In genomic region chr13:23544787-23545120, GRCm38 (mm10) we compare ENCODE assay signal across 8 mouse cellular contexts. TPM values are rescaled to one million over a fixed set of nuclear protein-coding genes. Genes with fewer than 3 reads are reported as not detected.
DNase-seq lines count a peak whose midpoint lies in the region; ATAC-seq and TF ChIP-seq lines count a peak whose summit lies in the region.
"Not testable (repeated sequence)": the region's sequence is repeated elsewhere in the genome, so short reads cannot be mapped to it uniquely, and the experiment has no call there.

No protein-coding gene starts in this region.

- H3K27ac ChIP-seq in ES-Bruce4 (ENCODE audit: insufficient read depth, low read length), result peak overlapping the region; percentile 38
- H3K27ac ChIP-seq in embryonic facial prominence, embryonic 10.5 days (replicated peaks), result peak overlapping the region; percentile 94
- peak overlapping the region; percentile 94 for H3K27ac ChIP-seq in forebrain, embryonic 16.5 days (ENCODE audit: low read length)
- H3K27ac ChIP-seq in hindbrain, embryonic 11.5 days (ENCODE audit: low read depth, low read length), result not testable (repeated sequence)
- peak overlapping the region; percentile 97 for H3K27ac ChIP-seq in kidney, embryonic 15.5 days
- peak overlapping the region; percentile 97 for H3K27ac ChIP-seq in liver, embryonic 14.5 days
- peak overlapping the region; percentile 93 for H3K27ac ChIP-seq in midbrain, embryonic 13.5 days

- TF ChIP-seq POLR2A in ES-Bruce4 (IDR thresholded peaks at IDR 0.05; ENCODE audit: insufficient read depth, low read length), result not testable (repeated sequence)

- H3K36me3 ChIP-seq in ES-Bruce4 (ENCODE audit: control insufficient read depth, insufficient read depth, low read length, poor library complexity, severe bottlenecking); embryonic facial prominence, embryonic 10.5 days (replicated peaks); forebrain, embryonic 16.5 days (ENCODE audit: control insufficient read depth, insufficient read depth); hindbrain, embryonic 11.5 days (ENCODE audit: control insufficient read depth, insufficient read depth, low read length); kidney, embryonic 15.5 days; liver, embryonic 14.5 days (replicated peaks; ENCODE audit: control insufficient read depth, insufficient read depth, low read depth); midbrain, embryonic 13.5 days: not testable (repeated sequence)

- H3K27me3 ChIP-seq in ES-Bruce4 (ENCODE audit: control insufficient read depth, insufficient read depth, low read length, poor library complexity, severe bottlenecking); embryonic facial prominence, embryonic 10.5 days (replicated peaks; ENCODE audit: low read depth, poor library complexity, severe bottlenecking); forebrain, embryonic 16.5 days (replicated peaks; ENCODE audit: control insufficient read depth, insufficient read depth, low read length); hindbrain, embryonic 11.5 days (ENCODE audit: control insufficient read depth, insufficient read depth, low read length); kidney, embryonic 15.5 days; liver, embryonic 14.5 days (ENCODE audit: control insufficient read depth, insufficient read depth, low read length); midbrain, embryonic 13.5 days: not testable (repeated sequence)

- ATAC-seq in forebrain, embryonic 16.5 days, result peak; percentile 14
- ATAC-seq in hindbrain, embryonic 11.5 days (ENCODE audit: low FRiP score); kidney, embryonic 15.5 days (replicated peaks; ENCODE audit: low FRiP score); liver, embryonic 14.5 days (ENCODE audit: insufficient read depth); midbrain, embryonic 13.5 days: not testable (repeated sequence)

- peak overlapping the region; percentile 42 for H3K4me3 ChIP-seq in ES-Bruce4 (ENCODE audit: low read depth, low read length)
- peak overlapping the region; percentile 62 for H3K4me3 ChIP-seq in embryonic facial prominence, embryonic 10.5 days
- H3K4me3 ChIP-seq in forebrain, embryonic 16.5 days (replicated peaks; ENCODE audit: low read length), result peak overlapping the region; percentile 54
- H3K4me3 ChIP-seq in hindbrain, embryonic 11.5 days (ENCODE audit: low read depth, low read length), result peak overlapping the region; percentile 39
- H3K4me3 ChIP-seq in kidney, embryonic 15.5 days (replicated peaks), result peak overlapping the region; percentile 50
- peak overlapping the region; percentile 55 to 59 for H3K4me3 ChIP-seq in liver, embryonic 14.5 days (ENCODE audit: insufficient read depth in 1 of 2, low read depth in 2 of 2, low read length in 2 of 2)
- H3K4me3 ChIP-seq in midbrain, embryonic 13.5 days (replicated peaks), result peak overlapping the region; percentile 50

- DNase-seq in embryonic facial prominence, embryonic 10.5 days (ENCODE audit: low spot score); hindbrain, embryonic 11.5 days (ENCODE audit: low spot score); liver, embryonic 14.5 days (ENCODE audit: low read depth in 3 of 3, low spot score in 3 of 3): not testable (repeated sequence)
- DNase-seq in spleen, postnatal 4 days (ENCODE audit: low spot score in 2 of 2), result peak; percentile 24 to 70

- WGBS in embryonic facial prominence, embryonic 10.5 days, result 0% methylated on average over 14 of the region's 14 CpGs
- WGBS in forebrain, embryonic 16.5 days, result 1% methylated on average over 12 of the region's 14 CpGs
- 0% methylated on average over 3 of the region's 14 CpGs for WGBS in hindbrain, embryonic 11.5 days
- under 1% methylated on average over 13 of the region's 14 CpGs for WGBS in kidney, embryonic 15.5 days
- WGBS in liver, embryonic 14.5 days (ENCODE audit: insufficient replicate concordance), result 0% methylated on average over 11 of the region's 14 CpGs
- WGBS in midbrain, embryonic 13.5 days, result 0% methylated on average over 14 of the region's 14 CpGs

- peak overlapping the region; percentile 84 for H3K9ac ChIP-seq in ES-Bruce4 (ENCODE audit: low read depth, poor library complexity, severe bottlenecking)
- 0 out of 2 replicates have a peak overlapping the region, but pooled peaks have one; percentile 42 for H3K9ac ChIP-seq in forebrain, embryonic 16.5 days (replicated peaks; ENCODE audit: low read depth, low read length)
- not testable (repeated sequence) for H3K9ac ChIP-seq in hindbrain, embryonic 11.5 days (ENCODE audit: low read depth, low read length)
- peak overlapping the region; percentile 45 for H3K9ac ChIP-seq in kidney, embryonic 15.5 days
- H3K9ac ChIP-seq in liver, embryonic 14.5 days (replicated peaks), result peak overlapping the region; percentile 86
- peak overlapping the region; percentile 76; the same call in 1 of the 2 replicates for H3K9ac ChIP-seq in midbrain, embryonic 13.5 days (replicated peaks)

- TF ChIP-seq EP300 in ES-Bruce4 (IDR thresholded peaks at IDR 0.05; ENCODE audit: insufficient read depth, low read depth, low read length); liver, embryonic 14.5 days (IDR thresholded peaks at IDR 0.05; ENCODE audit: low read depth): not testable (repeated sequence)

- H3K9me3 ChIP-seq in ES-Bruce4 (replicated peaks; ENCODE audit: control insufficient read depth, insufficient read depth, low read length, poor library complexity, severe bottlenecking); embryonic facial prominence, embryonic 10.5 days; forebrain, embryonic 16.5 days (ENCODE audit: control insufficient read depth, low read length); hindbrain, embryonic 11.5 days (ENCODE audit: control insufficient read depth, low read length); kidney, embryonic 15.5 days (replicated peaks); liver, embryonic 14.5 days (ENCODE audit: control insufficient read depth, low read length); midbrain, embryonic 13.5 days: not testable (repeated sequence)

- TF ChIP-seq CTCF in ES-Bruce4 (IDR thresholded peaks at IDR 0.05; ENCODE audit: low read depth, low read length); liver, embryonic 14.5 days (IDR thresholded peaks at IDR 0.05; ENCODE audit: low read depth): not testable (repeated sequence)

- peak overlapping the region; percentile 45 for H3K4me2 ChIP-seq in forebrain, embryonic 16.5 days (ENCODE audit: low read length)
- peak overlapping the region; percentile 32; the same call in 1 of the 2 replicates for H3K4me2 ChIP-seq in hindbrain, embryonic 11.5 days (replicated peaks; ENCODE audit: low read depth, low read length)
- H3K4me2 ChIP-seq in kidney, embryonic 15.5 days, result peak overlapping the region; percentile 74
- H3K4me2 ChIP-seq in liver, embryonic 14.5 days (ENCODE audit: low read depth), result peak overlapping the region; percentile 90
- peak overlapping the region; percentile 51 for H3K4me2 ChIP-seq in midbrain, embryonic 13.5 days (replicated peaks)

- not testable (repeated sequence) for H3K4me1 ChIP-seq in ES-Bruce4 (ENCODE audit: control insufficient read depth, insufficient read depth, low read length); forebrain, embryonic 16.5 days (replicated peaks; ENCODE audit: control insufficient read depth, insufficient read depth, low read length); hindbrain, embryonic 11.5 days (replicated peaks; ENCODE audit: control insufficient read depth, insufficient read depth, low read length); midbrain, embryonic 13.5 days (replicated peaks)
- peaks cover 20% of the 10 kb centered on the region for H3K4me1 ChIP-seq in embryonic facial prominence, embryonic 10.5 days
- H3K4me1 ChIP-seq in kidney, embryonic 15.5 days, result 0 out of 2 replicates have a peak, but pooled peaks cover 13% of the 10 kb centered on the region
- peaks cover 10 to 15% of the 10 kb centered on the region in 2 experiments for H3K4me1 ChIP-seq in liver, embryonic 14.5 days (replicated peaks; ENCODE audit: control insufficient read depth in 2 of 2, insufficient read depth in 2 of 2, low read length in 1 of 2)

RNA-seq across cellular contexts. Expression of gene Hist1h3f, which starts 0.9 kb away (rescaled TPM):
- 1.5 TPM in 1 of 2 replicates, not detected in the other for polyA plus RNA-seq in ES-Bruce4 (2011; ENCODE audit: insufficient read depth, insufficient read length, low read depth, missing spikeins)
- 0.97 and 1.2 TPM in 2 replicates for polyA plus RNA-seq in embryonic facial prominence, embryonic 10.5 days (2016; fragmentation: Nextera tagmentation; extraction: Ambion mirVana)
- 0.30 and 0.61 TPM in 2 replicates for polyA plus RNA-seq in forebrain, embryonic 16.5 days (2015; fragmentation: Nextera tagmentation; extraction: Ambion mirVana)
- 1.0 and 1.1 TPM in 2 replicates for polyA plus RNA-seq in hindbrain, embryonic 11.5 days (2014; fragmentation: Nextera tagmentation; extraction: Ambion mirVana)
- polyA plus RNA-seq in kidney, embryonic 15.5 days (2015; fragmentation: Nextera tagmentation; extraction: Ambion mirVana), result 0.86 and 1.3 TPM in 2 replicates
- 5.1 and 13.6 TPM in 2 replicates for polyA plus RNA-seq in liver, embryonic 14.5 days (2012; rRNA removed)
- 1.00 and 1.1 TPM in 2 replicates for polyA plus RNA-seq in liver, embryonic 14.5 days (2014; fragmentation: Nextera tagmentation; extraction: Ambion mirVana)
- polyA plus RNA-seq in midbrain, embryonic 13.5 days (2015; fragmentation: Nextera tagmentation; extraction: Ambion mirVana), result 0.75 and 0.84 TPM in 2 replicates

RNA-seq across cellular contexts. Expression of gene Hist1h2bh, which starts 1.6 kb away (rescaled TPM):
- 3.9 and 4.2 TPM in 2 replicates for polyA plus RNA-seq in ES-Bruce4 (2011; ENCODE audit: insufficient read depth, insufficient read length, low read depth, missing spikeins)
- 1.1 TPM in 2 replicates for polyA plus RNA-seq in embryonic facial prominence, embryonic 10.5 days (2016; fragmentation: Nextera tagmentation; extraction: Ambion mirVana)
- 0.23 and 0.47 TPM in 2 replicates for polyA plus RNA-seq in forebrain, embryonic 16.5 days (2015; fragmentation: Nextera tagmentation; extraction: Ambion mirVana)
- 0.60 and 0.89 TPM in 2 replicates for polyA plus RNA-seq in hindbrain, embryonic 11.5 days (2014; fragmentation: Nextera tagmentation; extraction: Ambion mirVana)
- 0.91 and 1.1 TPM in 2 replicates for polyA plus RNA-seq in kidney, embryonic 15.5 days (2015; fragmentation: Nextera tagmentation; extraction: Ambion mirVana)
- 6.7 and 8.7 TPM in 2 replicates for polyA plus RNA-seq in liver, embryonic 14.5 days (2012; rRNA removed)
- 1.2 and 1.4 TPM in 2 replicates for polyA plus RNA-seq in liver, embryonic 14.5 days (2014; fragmentation: Nextera tagmentation; extraction: Ambion mirVana)
- polyA plus RNA-seq in midbrain, embryonic 13.5 days (2015; fragmentation: Nextera tagmentation; extraction: Ambion mirVana), result 0.31 and 0.35 TPM in 2 replicates

RNA-seq across cellular contexts. Expression of gene Hist1h4f, which starts 6.7 kb away (rescaled TPM):
- polyA plus RNA-seq in ES-Bruce4 (2011; ENCODE audit: insufficient read depth, insufficient read length, low read depth, missing spikeins), result 24.1 and 31.1 TPM in 2 replicates
- polyA plus RNA-seq in embryonic facial prominence, embryonic 10.5 days (2016; fragmentation: Nextera tagmentation; extraction: Ambion mirVana), result 1.00 and 1.2 TPM in 2 replicates
- polyA plus RNA-seq in forebrain, embryonic 16.5 days (2015; fragmentation: Nextera tagmentation; extraction: Ambion mirVana), result not detected in 2 replicates
- polyA plus RNA-seq in hindbrain, embryonic 11.5 days (2014; fragmentation: Nextera tagmentation; extraction: Ambion mirVana), result 0.56 and 0.80 TPM in 2 replicates
- polyA plus RNA-seq in kidney, embryonic 15.5 days (2015; fragmentation: Nextera tagmentation; extraction: Ambion mirVana), result 0.96 and 1.3 TPM in 2 replicates
- 4.9 and 17.8 TPM in 2 replicates for polyA plus RNA-seq in liver, embryonic 14.5 days (2012; rRNA removed)
- polyA plus RNA-seq in liver, embryonic 14.5 days (2014; fragmentation: Nextera tagmentation; extraction: Ambion mirVana), result 0.75 and 1.6 TPM in 2 replicates
- not detected in 2 replicates for polyA plus RNA-seq in midbrain, embryonic 13.5 days (2015; fragmentation: Nextera tagmentation; extraction: Ambion mirVana)

RNA-seq across cellular contexts. Expression of gene Hist1h1d, which starts 8.3 kb away (rescaled TPM):
- 1.6 and 2.0 TPM in 2 replicates for polyA plus RNA-seq in ES-Bruce4 (2011; ENCODE audit: insufficient read depth, insufficient read length, low read depth, missing spikeins)
- 0.58 and 0.60 TPM in 2 replicates for polyA plus RNA-seq in embryonic facial prominence, embryonic 10.5 days (2016; fragmentation: Nextera tagmentation; extraction: Ambion mirVana)
- polyA plus RNA-seq in forebrain, embryonic 16.5 days (2015; fragmentation: Nextera tagmentation; extraction: Ambion mirVana), result 0.15 and 0.22 TPM in 2 replicates
- 0.56 and 0.57 TPM in 2 replicates for polyA plus RNA-seq in hindbrain, embryonic 11.5 days (2014; fragmentation: Nextera tagmentation; extraction: Ambion mirVana)
- 0.66 and 0.67 TPM in 2 replicates for polyA plus RNA-seq in kidney, embryonic 15.5 days (2015; fragmentation: Nextera tagmentation; extraction: Ambion mirVana)
- 0.54 and 0.70 TPM in 2 replicates for polyA plus RNA-seq in liver, embryonic 14.5 days (2012; rRNA removed)
- 1.2 and 1.6 TPM in 2 replicates for polyA plus RNA-seq in liver, embryonic 14.5 days (2014; fragmentation: Nextera tagmentation; extraction: Ambion mirVana)
- polyA plus RNA-seq in midbrain, embryonic 13.5 days (2015; fragmentation: Nextera tagmentation; extraction: Ambion mirVana), result 0.23 and 0.24 TPM in 2 replicates

RNA-seq across cellular contexts. Expression of gene Hist1h3g, which starts 9.5 kb away (rescaled TPM):
- polyA plus RNA-seq in ES-Bruce4 (2011; ENCODE audit: insufficient read depth, insufficient read length, low read depth, missing spikeins), result 8.9 and 16.9 TPM in 2 replicates
- 6.5 and 7.7 TPM in 2 replicates for polyA plus RNA-seq in embryonic facial prominence, embryonic 10.5 days (2016; fragmentation: Nextera tagmentation; extraction: Ambion mirVana)
- 1.5 and 3.2 TPM in 2 replicates for polyA plus RNA-seq in forebrain, embryonic 16.5 days (2015; fragmentation: Nextera tagmentation; extraction: Ambion mirVana)
- polyA plus RNA-seq in hindbrain, embryonic 11.5 days (2014; fragmentation: Nextera tagmentation; extraction: Ambion mirVana), result 3.7 and 4.8 TPM in 2 replicates
- polyA plus RNA-seq in kidney, embryonic 15.5 days (2015; fragmentation: Nextera tagmentation; extraction: Ambion mirVana), result 6.6 and 6.9 TPM in 2 replicates
- 48.1 and 52.5 TPM in 2 replicates for polyA plus RNA-seq in liver, embryonic 14.5 days (2012; rRNA removed)
- polyA plus RNA-seq in liver, embryonic 14.5 days (2014; fragmentation: Nextera tagmentation; extraction: Ambion mirVana), result 8.6 and 9.6 TPM in 2 replicates
- polyA plus RNA-seq in midbrain, embryonic 13.5 days (2015; fragmentation: Nextera tagmentation; extraction: Ambion mirVana), result 3.1 and 5.3 TPM in 2 replicates

Comparison
In these comparisons a context has a peak if more than half of its experiments do, and no peak if none do; other contexts are left out.
1. H3K4me2 ChIP-seq: peak in every context shown above with its lines; median percentile 90 in liver, embryonic 14.5 days; 74 in kidney, embryonic 15.5 days; 51 in midbrain, embryonic 13.5 days; 45 in forebrain, embryonic 16.5 days; 32 in hindbrain, embryonic 11.5 days.